Mouse (Mus musculus): ENCODE data around the gene Elfn1. TPM values are rescaled to one million over a fixed set of nuclear protein-coding genes. Genes with fewer than 3 reads are reported as not detected.
"Not testable (repeated sequence)": the region's sequence is repeated elsewhere in the genome, so short reads cannot be mapped to it uniquely, and the experiment has no call there.

Elfn1 gene
- polyA plus RNA-seq, 1 experiment from 2014 or later = 2.6 TPM

DNA sequence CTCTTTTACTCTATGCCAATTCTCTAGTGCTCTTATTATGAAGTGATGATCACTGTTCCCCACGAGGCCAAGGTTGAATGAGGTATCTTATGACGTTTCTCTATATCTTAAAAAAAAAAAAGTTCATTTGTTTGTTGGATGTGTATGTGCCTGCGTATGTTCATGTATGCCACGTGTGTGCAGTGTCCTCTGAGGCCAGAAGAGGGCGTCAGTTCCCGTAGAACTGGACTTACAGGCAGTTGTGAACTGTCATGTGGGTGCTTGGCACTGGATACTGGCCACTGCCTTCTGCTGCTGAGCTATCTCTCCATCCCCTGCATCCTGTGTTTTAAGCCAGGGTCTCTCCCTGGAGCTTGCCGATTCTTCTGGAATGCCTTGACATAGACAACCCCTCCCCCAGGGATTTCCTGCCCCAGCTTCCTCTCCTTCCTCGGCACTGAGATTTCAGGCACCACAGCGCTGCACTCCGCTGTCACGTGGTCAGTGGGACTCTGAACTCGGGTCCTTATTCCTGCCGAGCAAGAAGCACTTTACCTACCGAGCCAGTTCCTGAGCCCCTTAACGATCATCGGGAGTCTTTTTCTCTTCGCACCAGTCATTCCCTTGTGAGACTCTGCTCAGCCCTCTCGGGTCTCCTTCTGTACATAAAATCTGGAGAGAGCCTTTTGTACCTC is 77.5 kb downstream of the Elfn1 start:
- no peaks in the 10 kb centered on the region for H3K36me3 ChIP-seq
- no peaks in the 10 kb centered on the region; the same call in 1 of the 2 replicates for H3K27me3 ChIP-seq (ENCODE audit: insufficient read depth, poor library complexity, severe bottlenecking)
- WGBS = 43% methylated on average over 18 of the region's 18 CpGs
- H3K4me3 ChIP-seq = no peak overlapping the region
- no peak for DNase-seq (ENCODE audit: low spot score)
- H3K9me3 ChIP-seq = peaks cover 10% of the 10 kb centered on the region; the same call in 1 of the 2 replicates
- H3K27ac ChIP-seq = no peak overlapping the region
- H3K4me1 ChIP-seq (replicated peaks) = peaks cover 4% of the 10 kb centered on the region; the same call in 1 of the 2 replicates

DNA sequence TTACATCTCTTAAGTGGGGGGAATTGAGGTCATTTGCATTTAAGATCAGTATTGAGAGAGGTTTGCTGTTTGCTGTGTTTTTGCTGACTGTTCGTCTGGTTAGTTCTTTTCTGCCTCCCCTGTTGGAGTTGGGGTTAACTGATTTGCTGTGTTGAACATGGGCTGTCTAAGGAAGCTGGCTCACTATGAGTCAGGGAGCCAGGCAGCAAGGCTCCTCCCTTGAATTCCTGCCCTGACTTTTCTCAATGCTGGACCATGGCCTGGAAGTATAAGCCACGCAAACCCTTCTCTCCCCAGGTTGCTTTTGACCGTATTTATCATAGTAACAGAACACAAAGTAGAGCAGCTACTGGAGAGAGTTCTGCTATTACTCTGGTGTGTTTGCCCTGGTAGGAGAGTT is 83.8 kb downstream of the Elfn1 start:
- WGBS = 87% methylated on average over 3 of the region's 3 CpGs
- H3K27ac ChIP-seq = no peak overlapping the region
- H3K9me3 ChIP-seq = peaks cover 28% of the 10 kb centered on the region
- no peak overlapping the region for H3K4me3 ChIP-seq
- H3K4me1 ChIP-seq (replicated peaks) = peaks cover 4% of the 10 kb centered on the region; the same call in 1 of the 2 replicates
- H3K36me3 ChIP-seq = no peaks in the 10 kb centered on the region
- DNase-seq (ENCODE audit: low spot score) = no peak
- no peaks in the 10 kb centered on the region; the same call in 1 of the 2 replicates for H3K27me3 ChIP-seq (ENCODE audit: insufficient read depth, poor library complexity, severe bottlenecking)

DNA sequence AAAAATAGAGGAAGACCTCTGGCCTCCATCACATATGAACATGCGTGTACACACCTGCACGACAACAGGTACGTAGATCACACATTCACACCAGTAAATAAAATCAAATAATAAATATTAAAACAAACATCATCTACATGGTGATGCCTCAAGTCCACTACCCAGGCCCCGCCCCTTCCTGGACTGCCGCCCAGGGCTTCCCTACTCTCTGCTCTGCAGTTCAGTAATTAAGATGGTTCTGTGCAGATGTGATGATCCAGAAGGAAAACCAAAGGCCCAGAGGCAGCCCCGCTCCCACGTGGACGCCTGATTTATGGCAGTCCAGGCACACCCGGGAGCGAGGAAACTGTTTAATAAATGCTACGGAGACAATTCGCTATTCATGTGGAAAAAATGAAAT is 90.6 kb downstream of the Elfn1 start:
- DNase-seq (ENCODE audit: low spot score); H3K4me1 ChIP-seq (replicated peaks); H3K27ac ChIP-seq; H3K9me3 ChIP-seq; H3K4me3 ChIP-seq; H3K36me3 ChIP-seq; H3K27me3 ChIP-seq (ENCODE audit: insufficient read depth, poor library complexity, severe bottlenecking): not testable (repeated sequence)
- 85% methylated on average over 12 of the region's 12 CpGs for WGBS

DNA sequence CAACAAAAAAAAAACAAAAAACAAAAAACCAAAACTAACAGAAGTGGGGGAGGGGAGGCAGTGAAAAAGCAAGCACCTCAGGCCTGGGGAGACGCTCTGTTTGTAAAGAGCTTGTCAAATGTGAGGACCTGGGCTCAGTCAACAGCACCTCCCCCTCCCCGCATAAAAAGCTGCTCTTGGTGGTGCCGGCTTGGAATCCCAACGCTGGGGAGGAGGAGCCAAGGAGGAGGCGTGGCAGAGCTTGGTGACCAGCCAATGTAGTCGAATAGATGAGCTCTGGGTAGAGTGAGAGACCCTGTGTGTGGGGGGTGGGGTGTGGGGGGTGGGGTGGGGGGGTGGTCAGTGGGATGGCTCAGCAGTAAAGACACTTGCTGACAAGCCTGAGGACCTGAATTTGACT is 91.2 kb downstream of the Elfn1 start:
- H3K27ac ChIP-seq = no peak overlapping the region
- no peaks in the 10 kb centered on the region for H3K4me1 ChIP-seq (replicated peaks)
- H3K36me3 ChIP-seq = no peaks in the 10 kb centered on the region
- no peaks in the 10 kb centered on the region for H3K27me3 ChIP-seq (ENCODE audit: insufficient read depth, poor library complexity, severe bottlenecking)
- H3K9me3 ChIP-seq = no peaks in the 10 kb centered on the region
- WGBS = 32% methylated on average over 6 of the region's 6 CpGs
- H3K4me3 ChIP-seq = no peak overlapping the region
- no peak for DNase-seq (ENCODE audit: low spot score)

DNA sequence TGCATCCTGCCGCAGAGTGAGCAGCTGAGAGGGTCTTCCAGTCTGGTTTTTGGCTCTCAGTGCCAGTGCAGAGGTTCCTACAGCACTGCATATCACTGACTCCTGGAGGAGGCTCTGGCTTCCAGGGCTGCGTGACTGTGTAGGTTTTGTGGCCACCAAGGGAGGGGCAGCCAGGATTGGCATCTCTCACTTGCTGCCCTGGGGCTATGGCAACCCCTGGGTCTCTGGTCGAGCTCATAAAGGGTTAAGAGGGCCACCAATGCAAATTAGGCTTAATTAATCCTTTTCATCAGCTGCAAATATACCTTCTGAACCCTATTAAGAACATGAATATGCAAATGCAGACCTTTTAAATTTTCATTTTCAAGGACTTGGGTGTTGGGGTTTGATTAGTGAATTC is 94.8 kb downstream of the Elfn1 start:
- no peak for DNase-seq (ENCODE audit: low spot score)
- H3K9me3 ChIP-seq = no peaks in the 10 kb centered on the region
- H3K27me3 ChIP-seq (ENCODE audit: insufficient read depth, poor library complexity, severe bottlenecking) = no peaks in the 10 kb centered on the region
- H3K4me3 ChIP-seq = no peak overlapping the region
- peaks cover 2% of the 10 kb centered on the region; the same call in 1 of the 2 replicates for H3K4me1 ChIP-seq (replicated peaks)
- no peak overlapping the region for H3K27ac ChIP-seq
- H3K36me3 ChIP-seq = 0 out of 2 replicates have a peak, but pooled peaks cover 1% of the 10 kb centered on the region
- WGBS = 65% methylated on average over 3 of the region's 3 CpGs

DNA sequence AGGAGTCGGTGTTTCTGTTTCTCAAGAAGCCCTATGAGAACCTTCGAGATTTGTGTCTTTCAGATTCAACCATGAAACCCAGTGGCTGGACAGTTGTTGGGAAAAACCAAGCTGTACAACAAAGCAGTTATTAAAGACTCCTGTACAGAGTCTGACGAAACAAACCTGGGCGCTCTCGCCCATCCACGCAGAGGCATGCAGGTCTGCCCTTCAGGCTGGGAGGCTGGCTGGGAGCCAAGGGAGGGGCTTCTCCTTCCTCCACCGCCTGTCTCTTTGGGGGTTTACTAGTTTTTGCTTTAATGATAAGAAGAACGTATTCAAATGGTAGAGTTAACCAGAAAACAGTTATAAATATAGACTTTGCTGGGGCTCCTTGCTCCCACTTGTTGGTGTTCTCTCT is 99.1 kb downstream of the Elfn1 start:
- 0 out of 2 replicates have a peak, but pooled peaks cover 6% of the 10 kb centered on the region for H3K27me3 ChIP-seq (ENCODE audit: insufficient read depth, poor library complexity, severe bottlenecking)
- no peak for DNase-seq (ENCODE audit: low spot score)
- H3K36me3 ChIP-seq = peaks cover 19% of the 10 kb centered on the region

DNA sequence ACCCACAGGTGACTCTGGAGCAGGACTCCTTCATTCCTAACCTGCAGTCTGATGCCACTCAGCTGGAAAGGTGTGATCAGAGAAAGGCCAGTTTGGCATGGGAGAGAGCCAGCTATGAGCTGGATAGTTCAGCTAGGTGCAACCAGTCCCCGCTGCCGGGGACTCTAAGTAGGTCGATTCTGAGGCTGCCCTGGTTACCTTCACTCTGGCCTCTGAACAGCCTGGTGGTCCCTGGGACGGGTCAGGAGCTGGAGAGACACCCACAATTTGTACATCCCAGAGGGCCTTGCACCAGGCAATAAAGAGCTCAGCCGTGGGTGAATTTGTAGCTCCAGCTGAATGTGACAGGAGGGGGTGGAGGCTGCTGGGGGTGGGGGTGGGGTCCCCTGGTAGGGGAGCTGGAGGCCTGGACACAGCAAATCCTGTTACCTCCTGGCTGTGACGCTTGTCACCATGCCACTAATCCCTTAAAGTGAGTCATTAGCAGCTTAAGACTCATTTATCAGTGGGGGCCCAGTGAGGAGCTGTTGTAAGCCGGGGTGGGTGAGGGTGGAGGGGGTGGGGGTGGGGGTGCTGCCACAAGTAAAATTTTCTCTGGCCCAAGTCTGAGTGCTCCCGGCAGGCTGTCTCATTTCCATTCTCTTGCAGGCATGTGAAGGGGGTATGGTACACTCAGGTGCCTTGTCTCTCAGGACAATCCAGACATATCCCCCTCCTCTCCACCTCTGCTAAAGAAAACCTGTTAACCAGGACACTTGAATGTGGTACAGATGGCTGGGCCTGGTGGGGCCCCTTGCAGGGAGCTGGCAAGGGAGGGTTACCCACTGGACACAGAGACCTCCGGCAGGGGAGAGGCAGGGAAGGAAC is 100.1 kb downstream of the Elfn1 start:
- peaks cover 14% of the 10 kb centered on the region for H3K4me1 ChIP-seq (replicated peaks)
- H3K9me3 ChIP-seq = no peaks in the 10 kb centered on the region
- H3K27me3 ChIP-seq (ENCODE audit: insufficient read depth, poor library complexity, severe bottlenecking) = 0 out of 2 replicates have a peak, but pooled peaks cover 6% of the 10 kb centered on the region
- H3K4me3 ChIP-seq = no peak overlapping the region
- peak overlapping the region; percentile 5; the same call in 1 of the 2 replicates for H3K27ac ChIP-seq
- H3K36me3 ChIP-seq = peaks cover 19% of the 10 kb centered on the region
- no peak for DNase-seq (ENCODE audit: low spot score)
- whole genome bisulfite sequencing = 42% methylated on average over 9 of the region's 9 CpGs

More for the DNA sequence above, 99.1 kb downstream of the Elfn1 start:
- 84% methylated on average over 8 of the region's 8 CpGs for whole genome bisulfite sequencing
- Histone ChIP-seq H3K9me3 (no peaks in the 10 kb centered on the region), H3K27ac (no peak overlapping the region), H3K4me3 (no peak overlapping the region), H3K4me1 (replicated peaks) (peaks cover 14% of the 10 kb centered on the region)

DNA sequence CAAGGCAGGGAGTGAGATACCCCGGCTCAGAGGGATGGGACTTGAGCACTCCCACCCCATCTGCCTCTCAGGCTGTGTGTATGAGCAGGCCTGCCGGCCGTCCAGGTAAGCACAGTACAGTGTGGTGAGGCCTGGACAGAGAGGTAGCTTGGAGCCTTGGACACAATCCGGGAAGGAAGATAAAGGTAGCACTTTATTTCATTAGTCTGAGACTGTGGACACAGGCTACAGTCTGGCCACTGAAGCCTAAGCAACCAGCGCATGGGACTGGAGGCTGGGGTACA is 100.7 kb downstream of the Elfn1 start:
- Histone ChIP-seq H3K9me3 (no peaks in the 10 kb centered on the region), H3K4me1 (replicated peaks) (peaks cover 14% of the 10 kb centered on the region), H3K36me3 (peaks cover 19% of the 10 kb centered on the region), H3K27ac (peak overlapping the region; percentile 5; the same call in 1 of the 2 replicates), H3K27me3 (ENCODE audit: insufficient read depth, poor library complexity, severe bottlenecking) (0 out of 2 replicates have a peak, but pooled peaks cover 6% of the 10 kb centered on the region), H3K4me3 (no peak overlapping the region)
- WGBS = 74% methylated on average over 5 of the region's 5 CpGs
- DNase-seq (ENCODE audit: low spot score) = no peak

DNA sequence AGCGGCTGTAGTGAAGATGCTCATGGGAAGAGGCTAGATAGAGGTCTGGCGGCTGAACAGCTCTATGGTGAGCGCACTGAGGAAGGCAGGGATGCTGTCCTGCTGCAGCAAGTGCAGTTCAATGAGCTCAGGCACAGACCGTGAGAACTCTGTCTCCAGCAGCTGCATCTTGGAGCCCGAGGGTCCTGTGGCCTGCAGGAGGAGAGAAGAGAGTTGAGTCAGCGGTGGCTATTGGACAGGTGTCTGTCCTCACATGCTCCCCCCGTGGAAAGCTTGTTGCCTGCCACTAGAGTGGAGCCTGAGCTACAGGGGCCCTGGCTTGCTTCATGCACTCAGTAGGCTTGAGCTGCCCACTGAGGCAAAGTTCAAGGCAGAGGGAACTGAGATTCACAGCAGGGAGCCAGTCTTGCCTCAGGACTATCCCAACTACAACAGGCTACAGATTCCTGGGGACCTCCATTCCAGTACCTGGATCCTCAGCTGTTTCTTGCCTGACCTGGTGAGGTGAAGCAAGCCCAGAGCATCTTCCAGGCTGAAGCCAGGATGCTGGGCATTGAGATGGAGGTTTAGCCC is 101.4 kb downstream of the Elfn1 start:
- WGBS = 81% methylated on average over 7 of the region's 7 CpGs

DNA sequence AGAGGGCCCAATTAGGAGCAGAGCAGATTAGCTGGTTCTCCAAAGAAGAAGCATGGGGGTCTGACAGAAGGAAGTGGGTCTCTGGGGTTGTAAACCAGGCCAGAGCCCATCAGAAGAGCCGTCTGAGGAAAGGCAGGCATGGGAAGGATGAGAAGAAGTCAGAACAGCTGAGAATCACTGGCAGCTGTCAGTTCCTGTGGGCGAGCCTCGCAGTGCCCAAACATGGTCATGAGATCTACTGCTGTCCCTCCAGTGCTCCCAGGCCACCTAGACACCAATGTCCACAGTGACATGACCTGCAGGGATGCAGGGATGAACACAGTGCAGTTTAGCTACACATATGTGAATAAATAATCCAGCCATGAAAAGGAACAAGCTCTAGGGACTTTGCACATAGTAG is 102.7 kb downstream of the Elfn1 start:
- no peak for DNase-seq (ENCODE audit: low spot score)
- H3K4me1 ChIP-seq (replicated peaks) = peaks cover 22% of the 10 kb centered on the region
- no peak overlapping the region for H3K4me3 ChIP-seq
- H3K36me3 ChIP-seq = peaks cover 19% of the 10 kb centered on the region
- no peak overlapping the region for H3K27ac ChIP-seq
- H3K27me3 ChIP-seq (ENCODE audit: insufficient read depth, poor library complexity, severe bottlenecking) = 0 out of 2 replicates have a peak, but pooled peaks cover 6% of the 10 kb centered on the region
- no peaks in the 10 kb centered on the region for H3K9me3 ChIP-seq
- WGBS = 90% methylated on average over 3 of the region's 3 CpGs

More for the DNA sequence above, 101.4 kb downstream of the Elfn1 start:
- H3K27me3 ChIP-seq (ENCODE audit: insufficient read depth, poor library complexity, severe bottlenecking) = 0 out of 2 replicates have a peak, but pooled peaks cover 6% of the 10 kb centered on the region
- H3K4me1 ChIP-seq (replicated peaks) = peaks cover 21% of the 10 kb centered on the region
- H3K9me3 ChIP-seq = no peaks in the 10 kb centered on the region
- no peak overlapping the region for H3K4me3 ChIP-seq
- H3K36me3 ChIP-seq = peaks cover 19% of the 10 kb centered on the region
- no peak for DNase-seq (ENCODE audit: low spot score)
- no peak overlapping the region for H3K27ac ChIP-seq

DNA sequence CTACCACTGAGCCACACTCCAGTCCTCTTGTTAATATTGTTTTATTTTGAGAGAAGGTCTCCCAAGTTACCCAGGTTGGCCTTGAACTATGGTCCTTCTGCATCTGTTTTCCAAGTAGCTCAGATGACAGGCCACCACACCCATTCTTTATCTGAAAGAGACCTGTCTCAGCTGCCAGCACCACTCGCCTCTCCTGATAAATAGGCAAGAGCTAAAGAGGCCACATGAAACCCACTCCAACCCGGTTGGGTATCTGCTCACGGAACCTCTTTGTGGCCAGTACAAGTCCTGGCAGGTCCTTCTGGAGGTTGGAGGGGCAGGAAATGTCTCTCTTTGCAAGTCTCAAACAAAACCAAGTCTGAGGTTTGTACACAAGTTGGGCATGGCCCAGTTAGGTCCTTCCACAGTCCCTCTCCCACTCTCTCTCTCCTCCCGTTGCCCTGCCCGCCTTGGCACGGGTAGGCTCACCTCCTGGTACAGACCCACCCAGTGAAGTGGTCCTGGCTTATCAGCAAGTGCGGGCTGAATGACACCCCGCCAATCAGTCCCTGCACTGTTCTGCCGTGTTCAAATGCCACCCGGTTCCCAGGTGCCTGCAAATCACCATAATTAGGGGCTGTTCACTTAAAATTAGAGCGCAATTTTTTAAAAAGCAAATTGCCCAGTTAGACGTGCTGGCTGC is 104.7 kb downstream of the Elfn1 start:
- H3K4me3 ChIP-seq = no peak overlapping the region
- WGBS = 95% methylated on average over 12 of the region's 12 CpGs
- H3K4me1 ChIP-seq (replicated peaks) = peaks cover 21% of the 10 kb centered on the region
- H3K9me3 ChIP-seq = no peaks in the 10 kb centered on the region
- H3K36me3 ChIP-seq = peaks cover 19% of the 10 kb centered on the region
- H3K27me3 ChIP-seq (ENCODE audit: insufficient read depth, poor library complexity, severe bottlenecking) = 0 out of 2 replicates have a peak, but pooled peaks cover 6% of the 10 kb centered on the region
- no peak overlapping the region for H3K27ac ChIP-seq
- no peak for DNase-seq (ENCODE audit: low spot score)

DNA sequence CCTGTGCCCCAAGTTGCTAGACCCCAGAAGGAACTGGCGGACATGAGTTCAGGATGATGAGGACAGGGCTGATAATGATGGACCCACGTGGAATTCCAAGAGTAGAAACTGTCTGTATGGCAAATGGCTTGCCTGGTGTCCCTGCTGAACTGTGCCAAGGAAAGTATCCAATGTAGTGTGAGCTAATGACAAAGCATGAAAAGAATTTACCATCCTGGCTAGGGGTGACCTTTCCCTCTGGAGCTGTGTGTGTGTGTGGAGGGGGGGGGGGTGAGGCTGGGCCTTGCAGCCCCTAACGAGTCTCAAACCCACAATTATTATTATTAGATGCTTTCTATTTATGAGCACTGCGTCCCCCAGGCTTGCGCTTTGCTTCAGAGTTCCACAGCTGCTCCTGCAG is 105.9 kb downstream of the Elfn1 start:
- WGBS = 83% methylated on average over 5 of the region's 5 CpGs
- DNase-seq (ENCODE audit: low spot score) = no peak
- Histone ChIP-seq H3K4me1 (replicated peaks) (peaks cover 9% of the 10 kb centered on the region; the same call in 1 of the 2 replicates), H3K27ac (peak overlapping the region; percentile 31; the same call in 1 of the 2 replicates), H3K4me3 (no peak overlapping the region), H3K36me3 (peaks cover 7% of the 10 kb centered on the region), H3K9me3 (no peaks in the 10 kb centered on the region), H3K27me3 (ENCODE audit: insufficient read depth, poor library complexity, severe bottlenecking) (0 out of 2 replicates have a peak, but pooled peaks cover 6% of the 10 kb centered on the region)

Data from hindbrain, embryonic 10.5 days (tissue).